Mouse (Mus musculus) cortical plate, adult 2 months (tissue): ENCODE results near the gene Tnfsf9. TPM values are rescaled to one million over a fixed set of nuclear protein-coding genes. Genes with fewer than 3 reads are reported as not detected.
A peak's percentile ranks its signal among the peaks of the same experiment; 100 is the strongest.

ENCODE experiments used
- H3K27ac ChIP-seq: fragments of 200-500 bp; 2 replicates; pipeline ENCODE4 v1.5.1; 2012; ENCODE audit warnings: low read length, control low read depth, inconsistent platforms; ENCODE audit not compliant: insufficient read depth
- H3K4me1 ChIP-seq: fragments of 200-500 bp; 2 replicates; pipeline ENCODE4 v1.6.1; 2011; ENCODE audit warnings: low read length; ENCODE audit not compliant: control insufficient read depth, insufficient read depth
- H3K4me3 ChIP-seq: fragments of 200-500 bp; 2 replicates; pipeline ENCODE4 v1.5.1; 2011; ENCODE audit warnings: mild to moderate bottlenecking, low read length, control low read depth; ENCODE audit not compliant: insufficient read depth
- CTCF ChIP-seq: fragments of 200-500 bp; IDR thresholded peaks from 2 replicates; pipeline ENCODE4 v1.5.1; 2011; ENCODE audit warnings: mild to moderate bottlenecking, control low read depth, low read length; ENCODE audit not compliant: insufficient read depth; ENCODE audit errors: extremely low read depth
- POLR2A ChIP-seq: fragments of 200-500 bp; IDR thresholded peaks from 2 replicates; pipeline ENCODE4 v1.6.1; 2011; ENCODE audit warnings: mild to moderate bottlenecking, low read length, control low read depth; ENCODE audit not compliant: insufficient read depth; ENCODE audit errors: extremely low read depth
- polyA plus RNA-seq: library from polyadenylated mRNA; depleted of rRNA; stranded (reverse); fragments of >200 nt; gene quantifications from 2 replicates; pipeline ENCODE4 v1.2.3, GENCODE M21; 2012

The Tnfsf9 gene
- polyA plus RNA-seq, 1 experiment = 1.0 TPM

DNA sequence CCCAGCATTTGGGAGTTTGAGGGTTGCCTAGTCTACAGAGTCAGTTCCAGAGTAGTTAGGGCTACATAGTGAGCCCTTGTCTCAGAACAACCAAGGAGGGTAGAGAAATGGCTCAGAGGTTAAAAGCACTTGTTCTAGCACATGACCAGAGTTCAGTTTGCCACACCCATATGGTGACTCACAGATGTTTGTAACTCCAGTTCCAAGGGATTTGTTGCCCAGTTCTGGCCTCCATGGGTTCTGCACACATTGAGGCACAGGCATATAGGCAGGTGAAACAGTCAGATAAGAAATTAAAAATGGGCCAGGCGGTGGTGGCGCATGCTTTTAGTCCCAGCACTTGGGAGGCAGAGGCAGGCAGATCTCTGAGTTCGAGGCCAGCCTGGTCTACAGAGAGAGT is 10.9 kb upstream of the Tnfsf9 start:
- TF ChIP-seq CTCF = no peak
- no peak for TF ChIP-seq POLR2A
- no peak overlapping the region for H3K27ac ChIP-seq
- H3K4me3 ChIP-seq = no peak overlapping the region
- H3K4me1 ChIP-seq = no peaks in the 10 kb centered on the region

DNA sequence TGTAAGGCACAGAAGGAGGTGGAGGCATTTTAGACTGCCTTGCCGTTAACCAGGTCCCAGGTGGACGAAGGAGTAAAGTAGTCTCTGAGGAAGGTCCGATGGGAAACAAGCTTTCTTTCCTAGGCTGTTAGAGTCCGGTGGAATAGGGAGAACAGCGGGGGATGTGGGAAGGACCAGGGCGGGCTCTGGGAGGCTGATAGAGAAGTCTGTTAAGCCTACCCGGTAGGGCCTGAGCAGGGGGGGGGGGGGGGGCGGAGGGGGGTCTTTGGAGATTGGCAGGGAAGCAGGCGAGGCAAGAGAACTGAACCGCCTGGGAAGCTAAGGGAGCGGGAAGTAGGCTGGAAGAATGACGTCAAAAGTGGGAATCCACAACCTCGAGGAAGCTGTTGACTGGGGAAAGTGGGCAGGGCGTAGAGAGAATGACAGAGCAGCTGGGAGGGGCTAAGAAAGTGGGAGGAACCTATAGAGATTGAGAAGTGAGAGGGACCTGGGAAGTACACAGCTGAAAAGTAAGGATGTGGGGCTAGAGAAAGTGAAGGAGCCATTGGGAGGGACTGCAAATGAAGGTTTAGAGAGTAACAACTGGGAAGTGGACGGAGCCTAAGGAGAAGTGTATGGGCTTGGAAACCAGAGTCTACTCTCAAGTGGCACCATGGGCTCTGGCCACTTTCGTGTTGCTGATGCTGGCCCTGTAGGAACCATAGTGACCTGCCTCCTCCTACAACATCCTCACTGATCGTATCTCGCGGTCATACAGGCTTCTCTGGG is 9.1 kb upstream of the Tnfsf9 start:
- TF ChIP-seq POLR2A (no peak), CTCF (no peak)
- no peak overlapping the region for H3K27ac ChIP-seq
- no peaks in the 10 kb centered on the region for H3K4me1 ChIP-seq

DNA sequence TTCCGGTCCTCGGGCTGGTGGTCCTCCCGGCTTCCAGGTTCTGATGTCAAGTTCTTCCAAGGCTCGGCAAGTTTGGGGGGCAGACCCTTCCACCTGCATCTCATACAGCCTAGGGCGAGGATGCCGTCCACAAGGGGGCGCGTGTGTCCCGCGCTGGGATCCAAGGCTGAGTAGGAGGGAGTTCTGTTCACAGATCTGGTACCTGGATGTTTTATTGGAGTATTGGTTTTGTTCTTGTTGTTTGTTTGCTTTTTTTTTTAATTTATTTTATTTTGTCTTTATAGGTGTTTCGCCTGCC is 8.6 kb upstream of the Tnfsf9 start:
- Histone ChIP-seq H3K4me3 (no peak overlapping the region), H3K4me1 (no peaks in the 10 kb centered on the region), H3K27ac (no peak overlapping the region)
- TF ChIP-seq POLR2A (no peak), CTCF (peak; percentile 83)

More for the DNA sequence above, 9.1 kb upstream of the Tnfsf9 start:
- no peak overlapping the region for H3K4me3 ChIP-seq

DNA sequence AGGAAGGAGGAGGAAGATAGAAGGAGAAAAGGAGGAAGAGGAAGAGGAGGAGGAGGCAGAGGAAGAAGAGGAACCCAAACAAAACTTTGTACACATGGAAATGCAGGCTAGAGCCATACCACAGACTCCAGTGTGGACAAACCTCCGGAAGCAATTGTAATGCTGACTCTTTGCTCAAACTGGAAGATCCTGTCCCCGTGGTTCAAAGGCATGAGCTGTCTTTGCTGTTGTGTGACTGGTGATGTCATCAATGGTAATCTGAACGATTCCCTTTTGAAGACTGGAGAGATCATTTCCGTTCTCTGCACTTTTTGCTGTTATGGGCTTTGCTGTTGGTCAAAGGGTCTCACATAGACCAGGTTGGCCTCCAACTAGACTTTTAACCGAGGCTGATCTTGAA is 6.8 kb upstream of the Tnfsf9 start:
- TF ChIP-seq POLR2A (no peak), CTCF (no peak)
- Histone ChIP-seq H3K4me3 (no peak overlapping the region), H3K4me1 (no peaks in the 10 kb centered on the region), H3K27ac (no peak overlapping the region)

DNA sequence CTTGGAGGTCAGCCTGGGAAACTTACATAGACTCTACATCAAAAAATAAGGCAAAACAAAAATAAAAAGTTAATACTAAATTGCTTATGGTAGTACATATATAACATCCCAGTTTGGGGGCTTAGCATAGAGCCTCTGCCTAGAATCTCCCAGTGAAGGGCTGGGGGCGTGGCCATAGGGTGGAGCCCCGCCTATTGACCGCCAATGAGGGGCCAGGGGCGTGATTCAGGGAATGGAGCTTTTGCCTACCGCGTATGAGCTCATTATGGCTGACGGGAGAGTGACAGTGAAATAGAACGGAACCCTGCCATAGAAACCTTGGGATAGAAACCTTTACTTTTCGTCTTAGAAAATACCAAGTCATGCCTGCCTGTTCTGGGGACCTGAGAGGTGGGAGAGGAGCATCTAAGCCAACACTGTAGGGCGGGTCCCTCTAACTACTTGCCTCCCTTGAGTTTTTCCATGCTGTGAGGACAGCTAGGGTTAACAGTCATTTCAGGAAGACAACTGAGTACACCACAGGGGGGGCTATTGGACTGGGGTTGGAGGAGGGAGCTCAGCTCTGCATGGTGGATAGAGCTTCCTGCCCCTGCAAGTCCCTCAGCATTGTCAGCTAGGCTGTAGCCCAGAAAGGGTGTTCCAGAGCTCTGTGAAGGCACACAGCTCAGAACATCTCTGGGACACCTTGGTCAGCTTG is 5.3 kb upstream of the Tnfsf9 start:
- no peaks in the 10 kb centered on the region for H3K4me1 ChIP-seq
- TF ChIP-seq POLR2A (no peak), CTCF (no peak)
- H3K27ac ChIP-seq = no peak overlapping the region
- H3K4me3 ChIP-seq = no peak overlapping the region

DNA sequence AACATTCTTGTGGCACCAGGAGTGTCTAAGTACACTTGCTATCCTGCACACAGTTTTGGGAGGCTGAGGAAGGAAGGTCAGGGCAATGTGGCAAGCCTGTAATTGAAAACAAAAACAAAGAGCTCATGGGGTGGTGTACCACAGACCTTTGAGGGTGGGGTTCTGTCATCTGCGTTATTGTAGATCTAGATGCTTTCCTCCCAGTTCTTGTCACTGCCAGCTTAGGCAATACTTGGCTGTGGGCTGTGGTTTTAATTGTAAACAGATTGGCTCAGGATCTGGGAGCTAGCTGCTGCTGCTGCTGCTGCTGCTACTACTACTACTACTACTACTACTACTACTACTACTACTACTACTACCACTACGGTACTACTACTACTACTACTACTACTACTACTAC is 2.8 kb upstream of the Tnfsf9 start:
- H3K27ac ChIP-seq = no peak overlapping the region
- H3K4me3 ChIP-seq = no peak overlapping the region

DNA sequence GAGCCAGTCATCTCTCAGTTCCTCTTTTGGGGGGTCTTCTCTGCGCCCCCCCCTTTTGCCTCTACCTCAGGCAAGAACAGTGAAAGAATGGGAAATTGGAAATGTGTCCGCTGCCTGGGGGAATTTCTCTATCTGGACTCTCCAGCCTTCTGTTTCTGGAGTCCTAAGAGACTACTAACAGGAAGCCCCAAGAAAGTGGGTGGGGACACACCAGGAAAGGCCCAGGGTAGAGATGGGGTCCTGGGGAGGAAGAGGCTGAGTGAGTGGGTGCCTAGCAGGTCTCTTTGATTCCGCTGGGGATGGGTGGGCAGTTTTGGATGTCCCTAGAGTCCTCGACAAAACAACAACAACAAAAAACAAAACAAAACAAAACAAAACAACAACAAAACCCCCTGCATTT is 629 bp upstream of the Tnfsf9 start:
- TF ChIP-seq CTCF (no peak), POLR2A (no peak)
- H3K4me1 ChIP-seq = no peaks in the 10 kb centered on the region
- H3K4me3 ChIP-seq = no peak overlapping the region
- H3K27ac ChIP-seq = no peak overlapping the region

More for the DNA sequence above, 2.8 kb upstream of the Tnfsf9 start:
- H3K4me1 ChIP-seq = no peaks in the 10 kb centered on the region
- TF ChIP-seq CTCF (no peak), POLR2A (no peak)

DNA sequence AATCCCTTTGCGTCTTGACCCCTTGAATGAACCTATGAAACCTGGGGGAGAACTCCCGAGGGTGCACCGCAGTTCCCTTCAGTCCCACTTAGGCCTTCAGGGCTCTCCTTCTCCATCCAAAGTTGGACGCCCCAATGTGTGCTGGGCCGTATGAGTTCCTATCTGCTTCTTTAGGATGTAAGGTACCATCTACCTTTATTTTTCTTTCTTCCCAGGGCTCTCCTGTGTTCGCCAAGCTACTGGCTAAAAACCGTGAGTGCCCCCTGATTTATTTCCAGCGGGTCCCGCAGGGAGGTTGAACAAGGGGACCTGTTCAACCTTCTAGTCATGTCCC is 877 bp downstream of the Tnfsf9 start:
- no peaks in the 10 kb centered on the region for H3K4me1 ChIP-seq
- TF ChIP-seq CTCF (no peak), POLR2A (no peak)
- H3K4me3 ChIP-seq = peak overlapping the region; percentile 62; the same call in 1 of the 2 replicates
- H3K27ac ChIP-seq = no peak overlapping the region

DNA sequence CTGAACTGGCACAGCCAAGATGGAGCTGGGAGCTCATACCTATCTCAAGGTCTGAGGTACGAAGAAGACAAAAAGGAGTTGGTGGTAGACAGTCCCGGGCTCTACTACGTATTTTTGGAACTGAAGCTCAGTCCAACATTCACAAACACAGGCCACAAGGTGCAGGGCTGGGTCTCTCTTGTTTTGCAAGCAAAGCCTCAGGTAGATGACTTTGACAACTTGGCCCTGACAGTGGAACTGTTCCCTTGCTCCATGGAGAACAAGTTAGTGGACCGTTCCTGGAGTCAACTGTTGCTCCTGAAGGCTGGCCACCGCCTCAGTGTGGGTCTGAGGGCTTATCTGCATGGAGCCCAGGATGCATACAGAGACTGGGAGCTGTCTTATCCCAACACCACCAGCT is 1.9 kb downstream of the Tnfsf9 start:
- TF ChIP-seq CTCF (no peak), POLR2A (no peak)

DNA sequence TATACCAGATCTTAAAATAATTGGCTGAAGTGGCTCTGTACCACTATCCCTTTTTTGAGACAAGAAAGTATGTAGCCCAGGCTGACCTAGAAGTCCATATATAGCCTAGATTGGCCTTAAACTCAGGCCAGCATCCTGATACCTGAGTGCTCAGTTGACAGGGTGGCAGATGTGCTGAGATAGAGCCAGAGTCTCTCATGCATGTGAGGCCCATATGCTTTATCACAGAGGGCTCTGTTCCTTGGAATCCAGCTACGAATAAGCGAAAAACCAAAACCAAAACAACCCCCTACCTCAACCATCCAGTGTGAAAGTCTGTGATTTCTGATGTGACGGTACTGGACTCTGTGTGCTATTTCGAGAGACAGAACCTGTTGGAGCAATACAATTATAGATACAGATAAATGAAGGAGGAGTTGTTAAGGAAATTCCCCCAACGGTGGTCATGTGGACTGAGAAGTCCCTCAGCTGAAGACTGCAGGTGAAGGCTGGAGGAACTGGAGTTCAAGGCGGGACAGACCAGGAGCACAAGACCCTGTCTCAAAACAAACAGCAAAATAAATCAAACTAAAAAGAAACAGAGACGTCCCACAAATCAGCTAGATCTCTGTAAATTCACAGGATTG is 3.0 kb downstream of the Tnfsf9 start:
- no peak for TF ChIP-seq POLR2A
- TF ChIP-seq CTCF = no peak
- Histone ChIP-seq H3K4me1 (no peaks in the 10 kb centered on the region), H3K27ac (no peak overlapping the region), H3K4me3 (no peak overlapping the region)

More for the DNA sequence above, 1.9 kb downstream of the Tnfsf9 start:
- no peak overlapping the region for H3K27ac ChIP-seq
- H3K4me1 ChIP-seq = no peaks in the 10 kb centered on the region
- no peak overlapping the region for H3K4me3 ChIP-seq
